Mouse (Mus musculus) embryonic facial prominence, embryonic 15.5 days (tissue): ENCODE data around the gene Hagh. TPM values are rescaled to one million over a fixed set of nuclear protein-coding genes. Genes with fewer than 3 reads are reported as not detected.

ENCODE experiments used
- ATAC-seq: fragments of 200-750 bp; cut with Nextera tagmentation; 2 replicates; pipeline ENCODE4 v1.8.0; 2017; ENCODE audit warnings: low read depth, moderate TSS enrichment; ENCODE audit not compliant: insufficient number of reproducible peaks, low FRiP score, low TSS enrichment
- H3K27ac ChIP-seq: fragments of 300-500 bp; sonication (generic); replicated peaks from 2 replicates; pipeline ENCODE4 v1.5.1; 2015; ENCODE audit warnings: mild to moderate bottlenecking, inconsistent platforms
- H3K27me3 ChIP-seq: fragments of 300-500 bp; sonication (generic); 2 replicates; pipeline ENCODE4 v1.6.1; 2015; ENCODE audit warnings: inconsistent platforms
- H3K36me3 ChIP-seq: fragments of 300-500 bp; sonication (generic); 2 replicates; pipeline ENCODE4 v1.6.1; 2015; ENCODE audit warnings: mild to moderate bottlenecking, inconsistent platforms
- H3K4me1 ChIP-seq: fragments of 300-500 bp; sonication (generic); 2 replicates; pipeline ENCODE4 v1.6.1; 2015; ENCODE audit warnings: inconsistent platforms
- H3K4me2 ChIP-seq: fragments of 300-500 bp; sonication (generic); replicated peaks from 2 replicates; pipeline ENCODE4 v1.6.1; 2015; ENCODE audit warnings: mild to moderate bottlenecking, inconsistent platforms
- H3K4me3 ChIP-seq: fragments of 300-500 bp; sonication (generic); replicated peaks from 2 replicates; pipeline ENCODE4 v1.5.1; 2015; ENCODE audit warnings: mild to moderate bottlenecking, inconsistent platforms
- H3K9ac ChIP-seq: fragments of 300-500 bp; sonication (generic); 2 replicates; pipeline ENCODE4 v1.6.1; 2015; ENCODE audit warnings: inconsistent platforms
- H3K9me3 ChIP-seq: fragments of 300-500 bp; sonication (generic); replicated peaks from 2 replicates; pipeline ENCODE4 v1.6.1; 2016; ENCODE audit warnings: inconsistent platforms
- WGBS: fragments of 180-500 bp; shearing (Covaris S2); methylation state at CpG from one replicate; pipeline ENCODE4 v1.1.7; 2015; 5-methylcytosine and 5-hydroxymethylcytosine counted together
- polyA plus RNA-seq: library from polyadenylated mRNA; unstranded; fragments of >200 nt; fragmentation: Nextera tagmentation; extraction: Ambion mirVana; gene quantifications from 2 replicates; pipeline ENCODE4 v1.2.1, GENCODE M21; 2015

Hagh gene
- polyA plus RNA-seq, 1 experiment from 2014 or later: 47.0 TPM

DNA sequence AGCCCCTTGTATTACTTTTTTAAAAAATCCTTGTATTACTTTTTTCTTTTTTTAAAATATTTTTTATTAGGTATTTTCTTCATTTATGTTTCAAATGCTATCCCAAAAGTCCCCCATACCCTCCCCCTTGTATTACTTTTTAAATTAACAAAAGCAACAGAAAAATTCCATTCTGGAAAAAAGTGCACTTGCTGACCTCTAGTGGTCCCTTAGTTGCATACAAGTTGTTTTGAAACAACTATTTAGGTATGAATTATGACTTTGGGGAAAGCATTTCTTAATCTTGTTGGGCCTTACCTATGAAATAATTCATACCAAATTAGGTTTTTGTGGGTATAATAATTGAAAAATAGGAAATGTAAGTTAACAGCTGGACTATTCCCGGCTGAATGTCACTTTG is 22.4 kb upstream of the Hagh start:
- peaks cover 3% of the 10 kb centered on the region; the same call in 1 of the 2 replicates for H3K27me3 ChIP-seq

GRCm38 (mm10) chr17:24818172-24818571 is 21.8 kb upstream of the Hagh start:
- Histone ChIP-seq H3K4me2 (no peak overlapping the region), H3K27ac (no peak overlapping the region), H3K4me3 (no peak overlapping the region), H3K9me3 (no peaks in the 10 kb centered on the region), H3K4me1 (no peaks in the 10 kb centered on the region), H3K36me3 (no peaks in the 10 kb centered on the region), H3K9ac (no peak overlapping the region), H3K27me3 (peaks cover 3% of the 10 kb centered on the region; the same call in 1 of the 2 replicates)
- ATAC-seq: no peak
- WGBS: 50% methylated on average over 6 of the region's 6 CpGs

More for the DNA sequence above, 22.4 kb upstream of the Hagh start:
- Histone ChIP-seq H3K4me2 (no peak overlapping the region), H3K9me3 (no peaks in the 10 kb centered on the region), H3K4me3 (no peak overlapping the region), H3K4me1 (no peaks in the 10 kb centered on the region), H3K27ac (no peak overlapping the region), H3K9ac (no peak overlapping the region), H3K36me3 (no peaks in the 10 kb centered on the region)
- WGBS: 34% methylated on average over 1 of the region's 1 CpGs
- no peak for ATAC-seq

DNA sequence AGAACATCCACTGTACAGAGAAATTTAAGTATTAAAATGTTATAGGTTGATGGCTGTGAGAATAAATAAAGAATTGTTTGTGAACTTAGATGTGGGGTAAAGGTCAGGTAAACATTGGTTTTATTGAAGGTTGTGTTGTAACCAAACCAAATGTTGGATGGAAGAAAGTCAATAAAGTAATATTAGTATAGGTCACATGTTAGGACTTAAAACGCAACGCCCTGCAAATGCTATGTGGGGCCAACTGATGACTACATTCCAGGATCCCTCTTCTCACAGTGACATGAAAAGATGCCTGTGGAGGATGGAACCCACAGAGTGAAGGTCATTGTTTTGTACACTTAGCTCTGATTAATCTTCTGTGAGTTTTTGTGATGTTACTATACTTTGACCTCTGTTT is 20.5 kb upstream of the Hagh start:
- H3K9ac ChIP-seq: no peak overlapping the region
- no peaks in the 10 kb centered on the region for H3K36me3 ChIP-seq
- no peak overlapping the region for H3K4me3 ChIP-seq
- H3K27me3 ChIP-seq: peaks cover 3% of the 10 kb centered on the region; the same call in 1 of the 2 replicates
- 67% methylated on average over 2 of the region's 2 CpGs for WGBS
- H3K4me2 ChIP-seq: no peak overlapping the region
- no peak for ATAC-seq
- no peaks in the 10 kb centered on the region for H3K9me3 ChIP-seq
- H3K27ac ChIP-seq: no peak overlapping the region
- no peaks in the 10 kb centered on the region for H3K4me1 ChIP-seq

DNA sequence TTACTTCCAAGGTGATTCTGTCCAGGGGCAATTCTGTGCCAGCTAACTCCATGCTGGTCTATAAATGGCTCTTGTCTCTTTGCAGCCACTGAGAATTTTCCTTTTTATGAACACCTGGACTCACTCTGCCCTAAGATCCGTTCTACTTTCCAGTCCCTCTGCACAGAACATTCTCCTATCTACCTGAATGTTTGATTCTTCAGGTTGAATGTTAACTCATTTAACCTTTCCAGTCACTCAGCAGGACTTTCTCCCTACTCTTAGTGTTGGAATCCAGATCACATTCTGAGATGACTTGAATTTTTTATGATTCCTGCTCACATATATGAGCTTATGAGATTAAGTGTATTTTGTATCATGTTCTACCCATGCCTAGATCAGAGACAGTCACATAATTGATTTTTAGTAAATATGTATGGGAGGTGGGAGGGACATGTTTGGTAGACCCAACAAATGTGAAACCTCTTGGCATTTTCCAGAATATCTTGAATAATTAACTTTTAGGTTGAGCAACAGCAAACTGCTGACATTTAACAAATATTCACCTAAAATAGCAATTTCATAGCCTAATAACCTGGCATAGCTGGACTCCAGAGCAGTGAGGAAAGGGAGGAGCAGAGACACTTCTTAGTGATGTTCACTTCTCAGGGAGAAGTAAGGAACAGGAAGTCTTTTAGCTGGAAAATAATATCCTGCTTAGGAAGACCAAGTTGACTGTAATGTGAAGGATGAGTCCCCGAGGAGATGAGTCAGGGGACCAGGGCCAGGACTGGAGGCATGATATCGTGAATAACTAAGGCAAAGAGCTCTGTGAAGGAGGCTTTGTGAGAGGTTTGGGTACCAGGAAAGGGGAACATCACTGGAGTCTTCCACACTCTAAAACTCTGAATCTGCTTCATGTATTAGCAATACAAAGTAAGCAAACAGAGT is 18.3 kb upstream of the Hagh start:
- no peak overlapping the region for H3K4me3 ChIP-seq
- no peak overlapping the region for H3K27ac ChIP-seq
- H3K4me1 ChIP-seq: no peaks in the 10 kb centered on the region
- ATAC-seq: no peak
- WGBS: 53% methylated on average over 3 of the region's 3 CpGs
- no peak overlapping the region for H3K4me2 ChIP-seq
- no peaks in the 10 kb centered on the region for H3K9me3 ChIP-seq
- H3K36me3 ChIP-seq: no peaks in the 10 kb centered on the region
- H3K9ac ChIP-seq: no peak overlapping the region
- H3K27me3 ChIP-seq: peaks cover 3% of the 10 kb centered on the region; the same call in 1 of the 2 replicates

- WGBS: 45% methylated on average over 5 of the region's 5 CpGs
Observed at GRCm38 (mm10) chr17:24840341-24840740, 398 bp downstream of the Hagh start.

GRCm38 (mm10) chr17:24841133-24841532 is 1.2 kb downstream of the Hagh start:
- no peaks in the 10 kb centered on the region for H3K9me3 ChIP-seq
- H3K9ac ChIP-seq: no peak overlapping the region
- H3K4me2 ChIP-seq: 0 out of 2 replicates have a peak overlapping the region, but pooled peaks have one; percentile 10
- no peak overlapping the region for H3K27ac ChIP-seq
- ATAC-seq: no peak
- H3K4me1 ChIP-seq: no peaks in the 10 kb centered on the region
- H3K27me3 ChIP-seq: peaks cover 18% of the 10 kb centered on the region
- H3K36me3 ChIP-seq: no peaks in the 10 kb centered on the region
- H3K4me3 ChIP-seq: no peak overlapping the region
- 43% methylated on average over 4 of the region's 4 CpGs for WGBS

More at GRCm38 (mm10) chr17:24840341-24840740, 398 bp downstream of the Hagh start:
- Histone ChIP-seq H3K9me3 (no peaks in the 10 kb centered on the region), H3K4me1 (no peaks in the 10 kb centered on the region), H3K27ac (peak overlapping the region; percentile 70), H3K9ac (no peak overlapping the region), H3K36me3 (no peaks in the 10 kb centered on the region), H3K4me2 (no peak overlapping the region; the same call in 1 of the 2 replicates), H3K4me3 (no peak overlapping the region), H3K27me3 (peaks cover 18% of the 10 kb centered on the region)
- ATAC-seq: no peak

- ATAC-seq: no peak
- Histone ChIP-seq H3K4me3 (no peak overlapping the region), H3K27ac (no peak overlapping the region), H3K4me1 (no peaks in the 10 kb centered on the region), H3K4me2 (no peak overlapping the region), H3K36me3 (no peaks in the 10 kb centered on the region), H3K9ac (no peak overlapping the region), H3K27me3 (peaks cover 12% of the 10 kb centered on the region), H3K9me3 (no peaks in the 10 kb centered on the region)
- 58% methylated on average over 2 of the region's 2 CpGs for WGBS
Observed at GRCm38 (mm10) chr17:24842631-24843030, 2.7 kb downstream of the Hagh start.

DNA sequence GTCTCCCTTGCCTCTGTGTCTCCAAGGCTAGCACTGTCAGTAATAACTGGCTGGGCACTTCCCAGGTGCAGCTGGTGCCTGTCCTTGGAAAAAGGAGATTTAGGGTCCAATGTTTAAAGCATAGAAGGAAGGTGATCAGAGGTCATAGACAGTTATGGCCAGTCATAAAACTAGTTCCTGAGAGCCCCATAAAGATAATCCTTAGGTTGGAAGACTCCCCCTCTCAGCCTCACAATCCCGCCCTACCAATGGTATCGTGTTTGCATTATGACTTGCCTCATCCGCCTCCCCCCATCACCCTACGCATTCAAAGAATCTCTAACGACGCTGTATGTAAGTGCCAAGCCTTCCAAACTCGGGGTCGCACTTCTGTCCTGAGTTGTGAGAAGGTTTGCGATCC is 4.6 kb downstream of the Hagh start:
- H3K4me1 ChIP-seq: peaks cover 6% of the 10 kb centered on the region; the same call in 1 of the 2 replicates
- ATAC-seq: no peak
- 53% methylated on average over 9 of the region's 9 CpGs for WGBS
- no peaks in the 10 kb centered on the region for H3K9me3 ChIP-seq
- H3K4me2 ChIP-seq: no peak overlapping the region
- no peak overlapping the region for H3K4me3 ChIP-seq
- no peaks in the 10 kb centered on the region for H3K36me3 ChIP-seq
- H3K27me3 ChIP-seq: peaks cover 12% of the 10 kb centered on the region
- H3K27ac ChIP-seq: no peak overlapping the region
- H3K9ac ChIP-seq: no peak overlapping the region

DNA sequence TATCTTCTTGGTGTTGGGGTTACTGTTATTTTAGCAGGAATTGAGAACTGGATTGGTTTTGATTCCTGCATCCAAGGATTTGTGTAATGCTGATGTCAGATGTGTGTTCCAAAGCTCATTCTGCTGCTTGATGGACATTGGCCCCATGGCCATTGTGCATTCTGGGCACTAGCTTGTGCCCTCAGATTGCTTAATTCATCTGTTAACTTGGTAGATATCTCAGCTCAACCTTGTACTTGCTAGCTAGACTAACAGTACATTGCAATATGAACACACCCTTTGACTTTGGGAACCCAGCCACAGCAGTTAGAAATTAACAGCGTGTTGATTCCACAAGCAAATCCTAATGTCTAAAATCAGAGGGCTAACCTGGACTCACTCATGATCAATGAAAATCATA is 7.4 kb downstream of the Hagh start:
- H3K36me3 ChIP-seq: no peaks in the 10 kb centered on the region
- 94% methylated on average over 1 of the region's 1 CpGs for WGBS
- peaks cover 20% of the 10 kb centered on the region for H3K4me1 ChIP-seq
- no peak overlapping the region for H3K9ac ChIP-seq
- no peaks in the 10 kb centered on the region for H3K9me3 ChIP-seq
- no peak for ATAC-seq
- H3K27me3 ChIP-seq: peaks cover 14% of the 10 kb centered on the region
- no peak overlapping the region for H3K27ac ChIP-seq
- H3K4me3 ChIP-seq: no peak overlapping the region
- H3K4me2 ChIP-seq: no peak overlapping the region

DNA sequence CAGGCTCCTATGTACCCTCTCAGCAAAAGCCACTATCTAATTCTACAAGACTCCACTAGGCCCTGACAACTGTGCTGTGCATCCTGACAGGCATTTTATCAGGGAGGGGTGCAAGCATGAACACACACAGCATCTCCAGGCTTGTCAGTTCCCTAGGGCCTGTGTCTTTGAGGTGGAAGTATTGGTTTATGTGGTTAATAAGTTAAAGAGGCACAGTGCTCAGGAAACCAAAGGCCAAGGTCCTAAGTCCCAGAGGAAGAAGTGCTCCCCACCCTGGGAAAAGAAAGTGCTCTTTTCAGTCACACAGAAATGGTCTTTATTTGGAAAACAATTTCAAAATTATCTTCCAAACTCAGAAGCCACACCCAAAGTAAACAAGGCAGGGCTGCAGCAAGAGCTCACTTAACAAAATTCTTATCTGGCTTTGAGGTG is 8.7 kb downstream of the Hagh start:
- no peak overlapping the region for H3K9ac ChIP-seq
- peaks cover 6% of the 10 kb centered on the region for H3K36me3 ChIP-seq
- peak overlapping the region; percentile 96 for H3K4me2 ChIP-seq
- no peak overlapping the region for H3K27ac ChIP-seq
- peaks cover 20% of the 10 kb centered on the region for H3K4me1 ChIP-seq
- ATAC-seq: no peak
- no peaks in the 10 kb centered on the region for H3K9me3 ChIP-seq
- peaks cover 11% of the 10 kb centered on the region for H3K27me3 ChIP-seq
- peak overlapping the region; percentile 83 for H3K4me3 ChIP-seq

GRCm38 (mm10) chr17:24849733-24850064 is 9.8 kb downstream of the Hagh start:
- H3K36me3 ChIP-seq: peaks cover 10% of the 10 kb centered on the region
- peaks cover 20% of the 10 kb centered on the region for H3K4me1 ChIP-seq
- peaks cover 5% of the 10 kb centered on the region for H3K27me3 ChIP-seq
- ATAC-seq: peak; percentile 41
- peak overlapping the region; percentile 65 for H3K9ac ChIP-seq
- H3K27ac ChIP-seq: peak overlapping the region; percentile 93
- no peaks in the 10 kb centered on the region for H3K9me3 ChIP-seq
- peak overlapping the region; percentile 83 for H3K4me3 ChIP-seq
- under 1% methylated on average over 21 of the region's 21 CpGs for WGBS
- H3K4me2 ChIP-seq: peak overlapping the region; percentile 96
